Mouse (Mus musculus) urinary bladder, postnatal 10 days (tissue): ENCODE results near the gene Cpa2.

ENCODE experiments used
- DNase-seq: peaks from one replicate; pipeline ENCODE4 v3.0.0; 2022; ENCODE audit warnings: low spot score

Gene Cpa2

GRCm38 (mm10) chr6:30576477-30577203, 35.3 kb downstream of the Cpa2 start:
- no peak for DNase-seq

DNA sequence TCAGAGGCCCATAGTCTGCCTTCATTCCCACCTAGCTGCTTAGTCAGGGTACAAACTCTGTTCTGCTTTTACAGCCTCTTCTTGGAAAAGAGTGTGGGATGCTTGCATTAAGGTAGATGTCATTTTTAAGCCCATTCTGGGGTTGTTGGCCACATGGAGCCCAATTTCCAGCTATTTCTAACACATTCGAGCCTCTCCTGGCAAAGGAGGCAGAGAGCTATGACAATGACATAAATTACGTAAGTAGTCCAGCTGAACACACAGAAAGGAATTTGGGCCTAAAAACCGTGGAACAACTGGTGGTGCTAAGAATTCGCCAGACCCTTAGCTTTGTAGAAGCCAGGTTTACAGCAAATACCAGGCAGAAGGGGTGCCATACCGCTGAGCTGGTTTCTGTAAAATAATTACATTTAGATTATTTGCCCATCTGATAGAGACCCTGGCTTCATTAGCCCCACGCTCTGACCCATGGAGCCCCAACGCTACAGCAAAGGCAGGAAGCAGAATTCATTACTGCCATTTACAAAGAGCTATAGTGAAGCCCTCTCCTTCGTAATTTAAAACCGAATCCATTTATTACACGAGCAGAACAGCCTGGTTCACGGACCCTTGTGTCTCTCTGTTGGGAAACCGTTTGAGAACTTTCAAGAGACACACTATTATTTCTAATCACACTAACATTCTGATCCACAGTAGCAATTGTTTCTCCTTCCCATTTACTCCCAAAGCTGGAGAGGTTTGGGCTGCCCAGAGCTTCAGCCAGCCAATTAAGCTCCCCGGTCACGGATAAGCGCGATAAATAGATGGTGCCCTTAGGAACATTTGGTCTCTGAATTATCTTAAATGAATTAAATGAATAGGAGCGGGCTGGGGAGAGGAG, 38.8 kb downstream of the Cpa2 start:
- no peak for DNase-seq

DNA sequence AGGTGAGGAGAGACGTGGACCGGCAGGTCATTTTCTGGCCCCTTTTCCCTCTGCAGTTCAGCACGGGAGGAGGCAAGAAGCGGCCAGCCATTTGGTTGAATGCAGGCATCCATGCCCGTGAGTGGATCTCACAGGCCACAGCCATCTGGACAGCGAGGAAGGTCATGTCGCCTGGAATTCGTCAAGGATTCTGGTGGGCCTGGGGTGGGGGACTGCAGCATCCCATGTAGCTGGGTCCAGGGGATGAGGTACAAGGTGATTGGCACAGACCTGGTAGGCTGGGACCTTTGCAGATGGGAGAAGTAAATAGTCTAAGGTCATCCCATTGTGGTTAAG, 39.4 kb downstream of the Cpa2 start:
- DNase-seq = no peak

GRCm38 (mm10) chr6:30586886-30587442, 45.6 kb downstream of the Cpa2 start:
- no peak for DNase-seq

GRCm38 (mm10) chr6:30589819-30590218, 48.4 kb downstream of the Cpa2 start:
- DNase-seq = no peak

DNA sequence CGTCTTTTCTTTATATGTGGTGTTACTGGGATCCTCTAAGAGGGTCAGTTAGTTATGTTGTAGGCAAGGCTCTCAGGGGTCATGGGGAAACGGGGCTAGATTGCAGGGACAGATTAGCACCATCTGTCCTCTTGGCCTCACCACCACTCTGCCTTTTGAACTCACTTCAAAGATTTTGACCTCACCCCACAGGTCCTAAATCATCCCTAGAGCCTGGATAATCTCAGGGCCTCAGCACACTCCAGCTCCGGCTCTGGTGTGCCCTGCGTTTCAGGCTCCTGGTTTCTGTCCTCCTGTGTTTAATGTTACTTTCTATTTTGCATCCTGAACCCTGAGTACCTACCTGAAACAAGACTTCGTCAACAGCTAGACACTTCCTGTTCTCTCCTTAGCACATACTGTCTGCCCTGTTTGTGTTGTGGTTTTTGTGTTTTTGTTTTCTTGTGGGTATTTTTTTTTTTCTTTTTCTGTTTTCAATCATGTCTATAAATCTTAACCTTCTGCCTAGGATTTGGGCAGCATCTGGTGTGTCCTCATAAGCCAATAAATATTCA, 50.5 kb downstream of the Cpa2 start:
- DNase-seq = no peak

DNA sequence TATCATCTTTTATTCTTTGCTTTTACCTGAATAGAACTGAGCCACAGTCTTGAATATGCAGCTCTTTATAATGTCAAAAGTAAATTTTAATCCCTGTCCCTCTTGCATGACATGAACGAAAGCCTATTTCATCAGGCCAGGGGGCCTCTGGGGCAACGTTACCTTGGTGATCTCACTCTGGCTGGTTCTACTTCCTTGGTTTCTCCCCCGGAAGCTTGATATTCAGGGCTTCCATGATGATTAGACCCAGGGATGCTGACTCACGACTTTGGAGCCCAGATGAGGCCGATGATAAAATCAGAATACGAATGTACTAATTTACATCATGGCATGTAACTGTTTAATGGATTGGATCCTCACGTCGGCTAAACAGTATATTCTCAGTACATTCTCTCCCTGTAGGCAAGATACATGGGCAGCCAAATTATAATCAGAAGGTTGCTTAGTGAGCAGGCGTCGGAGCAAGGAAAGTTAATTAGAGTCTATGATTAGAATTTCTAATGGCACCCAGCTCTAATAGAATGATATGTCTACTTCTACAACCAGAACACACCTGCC, 51.1 kb downstream of the Cpa2 start:
- no peak for DNase-seq

DNA sequence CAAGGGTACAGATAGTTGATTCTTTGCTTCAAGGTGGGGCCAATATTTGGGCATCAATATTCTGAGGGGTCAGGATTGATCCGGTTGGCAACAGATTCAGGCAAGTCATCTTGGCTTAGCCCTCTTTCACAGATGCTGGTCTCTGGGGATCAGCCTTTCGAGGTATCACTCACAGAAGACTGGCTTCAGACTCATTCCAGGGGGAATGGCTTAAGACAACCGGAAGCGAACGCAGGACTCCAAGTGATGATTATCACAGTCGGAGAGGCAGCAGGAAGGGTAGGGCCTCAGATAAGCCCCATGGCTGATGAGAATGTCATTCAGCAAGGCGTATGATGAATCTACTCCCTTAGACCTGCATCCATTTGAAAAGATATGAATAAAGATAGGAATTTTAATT, 53.0 kb downstream of the Cpa2 start:
- no peak for DNase-seq

DNA sequence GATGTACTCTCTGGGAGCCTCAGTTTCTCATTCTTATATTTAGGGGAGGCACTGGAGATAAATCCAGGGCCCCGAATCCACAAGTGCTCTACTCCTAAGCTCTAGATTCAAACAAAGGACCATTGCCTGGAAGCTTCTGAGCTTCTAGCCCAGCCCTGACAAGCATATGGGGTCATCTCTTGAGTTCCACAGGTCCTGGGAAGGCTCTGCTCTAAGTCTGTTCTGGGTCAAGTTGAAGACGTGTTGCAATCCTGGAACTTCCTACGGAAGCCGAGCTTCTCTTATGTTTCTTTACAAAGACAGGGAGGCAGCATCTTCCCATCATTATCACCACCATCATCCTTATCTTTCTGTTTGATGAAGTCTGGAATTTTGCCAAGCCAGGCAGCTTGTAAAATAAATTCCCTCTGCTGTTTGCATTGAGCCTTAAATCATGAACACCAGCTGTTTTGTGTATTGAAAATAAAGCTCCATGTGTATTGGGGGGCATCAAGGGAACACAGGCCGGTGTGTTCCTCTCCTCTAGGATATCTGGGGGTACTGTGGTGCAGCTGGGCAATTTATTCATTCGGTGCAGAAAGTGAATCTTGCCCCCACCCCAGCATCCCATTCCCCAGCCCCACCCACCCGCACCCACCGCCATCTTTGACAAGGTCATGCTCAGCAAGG, 55.0 kb downstream of the Cpa2 start:
- no peak for DNase-seq

DNA sequence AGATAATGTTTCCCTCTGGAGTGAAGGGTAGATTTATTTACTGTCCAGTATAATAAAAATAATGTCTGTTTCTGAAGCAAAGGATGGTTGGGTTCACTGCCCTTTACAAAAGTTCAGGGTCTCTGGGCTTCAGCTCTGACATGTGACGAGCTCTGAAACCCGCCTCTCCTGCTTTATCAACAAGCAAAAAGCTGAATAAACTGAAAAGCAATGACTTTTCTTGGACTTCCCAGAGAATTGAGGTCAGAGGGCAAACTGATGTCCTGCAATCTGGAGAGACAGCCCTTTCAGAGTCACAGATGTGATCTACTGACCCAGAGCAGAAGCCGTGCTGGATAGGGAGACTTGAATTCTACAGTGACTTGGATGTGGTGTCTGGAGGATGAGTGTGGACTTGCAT, 58.7 kb downstream of the Cpa2 start:
- DNase-seq = no peak

DNA sequence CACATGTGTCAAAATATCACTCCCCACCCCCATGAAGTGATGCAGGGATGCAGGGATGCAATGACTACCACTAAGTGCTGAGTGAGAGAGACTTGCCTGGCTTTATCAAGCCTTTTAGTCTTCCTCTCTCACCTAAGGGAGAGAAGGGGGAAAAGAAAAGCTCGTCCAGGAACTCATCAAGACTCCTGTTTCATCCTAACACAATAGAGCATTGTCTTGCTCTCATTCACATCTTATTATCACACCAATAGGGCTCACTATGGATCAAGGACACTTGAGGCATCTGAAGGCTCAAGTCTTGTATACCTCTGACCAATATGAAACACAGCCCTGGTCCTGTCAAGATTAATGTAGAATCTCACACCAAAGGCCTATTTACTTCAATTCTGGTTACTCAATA, 59.6 kb downstream of the Cpa2 start:
- DNase-seq = no peak

GRCm38 (mm10) chr6:30604342-30604867, 63.0 kb downstream of the Cpa2 start:
- no peak for DNase-seq

DNA sequence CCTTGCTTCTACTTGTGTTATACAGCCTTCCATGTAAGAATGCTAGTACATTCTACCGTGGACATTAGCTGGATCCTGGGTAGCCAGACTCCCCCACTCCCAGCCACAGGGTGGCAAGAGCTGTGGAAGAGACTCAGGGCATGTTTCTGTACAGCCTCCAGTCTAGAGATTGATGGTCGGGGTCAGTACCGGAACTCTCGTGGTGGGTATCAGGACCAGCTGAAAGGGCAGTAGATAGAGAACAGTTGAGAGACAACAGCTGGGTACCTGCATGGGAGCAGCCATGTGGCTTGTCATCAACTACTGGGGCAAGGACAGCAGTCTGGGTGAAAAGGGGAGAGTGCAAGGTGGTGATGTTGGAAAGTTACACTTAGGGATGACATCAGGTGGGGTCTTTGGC, 63.7 kb downstream of the Cpa2 start:
- DNase-seq = no peak

- DNase-seq = no peak
These were observed 64.3 kb downstream of the Cpa2 start for GRCm38 (mm10) chr6:30605672-30606071.

DNA sequence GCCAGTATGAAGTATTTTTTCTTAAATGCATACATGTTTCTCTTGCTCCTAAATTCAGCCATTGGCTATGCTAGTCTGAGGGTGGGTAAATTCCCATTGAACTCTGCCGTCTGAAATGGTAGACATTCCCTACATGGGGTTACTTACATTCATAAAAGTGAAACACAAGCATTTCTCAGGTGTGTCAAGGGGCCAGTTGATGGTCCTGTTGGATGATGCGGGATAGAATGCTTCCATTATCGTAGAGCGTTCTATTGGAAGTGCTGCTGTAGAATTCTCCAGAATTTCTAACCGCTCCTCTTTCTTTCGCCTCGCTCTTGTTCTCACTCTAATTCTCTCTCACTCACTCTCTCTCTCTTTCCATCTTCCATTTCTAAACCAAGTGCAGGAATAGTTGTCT, 69.3 kb downstream of the Cpa2 start, which contains the start of gene Cpa5:
Gene Cpa5, plus strand, starts transcription at position 301 of the 400 bp plus-strand sequence.
- DNase-seq = no peak

DNA sequence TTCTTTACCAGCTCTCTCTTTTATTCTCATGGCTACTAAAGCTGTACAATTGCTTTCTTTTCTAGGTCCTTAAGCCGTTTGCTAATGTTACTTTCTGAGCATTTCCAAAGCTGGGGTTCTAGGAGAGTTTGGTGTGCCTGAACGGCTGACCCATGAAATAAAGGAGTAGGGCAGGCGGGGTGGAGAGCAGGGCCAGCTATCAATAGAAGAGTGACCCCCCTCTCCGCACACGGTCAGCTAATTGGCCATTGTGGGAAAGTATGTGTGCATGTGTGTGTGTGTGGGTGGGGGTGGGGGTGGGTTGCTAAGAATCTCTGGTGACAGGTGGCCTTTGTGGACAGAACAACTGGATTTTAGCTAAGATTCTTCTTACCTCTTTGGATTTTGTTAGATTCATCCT, 69.8 kb downstream of the Cpa2 start:
- DNase-seq = no peak
